Mouse (Mus musculus) spleen, postnatal 14 days (tissue): ENCODE measurements around the gene Tekt3.

Experiments used
- DNase-seq, 2 experiments: peaks; one replicate each; pipeline ENCODE4 v3.0.0; 2021 to 2022; ENCODE audit warnings: low spot score in 2 of 2

The Tekt3 gene

GRCm38 (mm10) chr11:63125832-63126456, 64.5 kb downstream of the Tekt3 start:
- no peak for DNase-seq

DNA sequence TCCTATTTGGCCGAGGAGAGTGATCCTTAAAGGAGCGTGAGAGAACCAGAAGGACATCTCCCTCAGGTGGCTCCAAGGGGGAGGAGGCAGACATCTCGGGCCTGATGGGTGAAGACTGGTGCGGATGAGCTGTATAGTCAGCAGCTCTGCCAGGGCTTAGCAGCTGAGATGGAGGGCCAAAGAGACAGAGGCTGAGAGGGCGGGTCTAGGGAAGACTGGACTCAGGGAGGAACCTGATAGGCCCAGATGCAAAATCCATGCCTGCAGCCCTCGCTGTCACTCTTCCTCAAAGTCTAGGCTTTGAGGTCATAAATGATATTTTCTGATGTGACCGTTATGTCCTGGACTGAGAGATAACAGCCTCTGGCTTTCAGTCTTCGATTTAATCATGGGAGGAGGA, 65.5 kb downstream of the Tekt3 start:
- no peak for DNase-seq

- DNase-seq, result no peak
These were observed 66.1 kb downstream of the Tekt3 start for GRCm38 (mm10) chr11:63127513-63127912.

- no peak for DNase-seq
These were observed 67.3 kb downstream of the Tekt3 start, which contains the start of gene Pmp22 for GRCm38 (mm10) chr11:63128784-63129183. Gene Pmp22 (plus strand): TSS chr11:63128982.

- DNase-seq, result no peak
These were observed 67.9 kb downstream of the Tekt3 start for GRCm38 (mm10) chr11:63129375-63129774.

GRCm38 (mm10) chr11:63129840-63130239, 68.4 kb downstream of the Tekt3 start:
- no peak for DNase-seq

DNA sequence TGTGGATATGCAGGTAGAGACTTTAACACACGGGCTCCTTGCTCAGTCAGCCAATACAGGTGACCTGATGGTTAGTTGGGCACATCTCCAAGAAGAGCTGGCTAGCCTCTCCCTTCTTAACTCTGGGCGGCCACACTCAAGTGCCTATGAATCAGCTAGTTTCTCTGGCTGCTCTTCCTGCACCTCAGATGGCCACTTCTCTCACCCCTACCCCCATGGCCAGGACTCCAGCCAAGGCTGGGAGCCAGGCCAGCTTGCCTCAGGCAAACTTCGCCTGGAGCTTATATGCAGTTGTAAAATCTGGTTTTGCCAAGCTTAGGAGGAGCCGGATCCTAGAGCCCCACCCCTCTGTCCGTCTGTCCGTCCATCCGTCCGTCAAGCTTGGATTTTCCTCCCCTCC, 69.0 kb downstream of the Tekt3 start:
- no peak for DNase-seq

GRCm38 (mm10) chr11:63131001-63131692, 69.7 kb downstream of the Tekt3 start:
- no peak for DNase-seq

GRCm38 (mm10) chr11:63131693-63132040, 70.2 kb downstream of the Tekt3 start:
- DNase-seq, result no peak

DNA sequence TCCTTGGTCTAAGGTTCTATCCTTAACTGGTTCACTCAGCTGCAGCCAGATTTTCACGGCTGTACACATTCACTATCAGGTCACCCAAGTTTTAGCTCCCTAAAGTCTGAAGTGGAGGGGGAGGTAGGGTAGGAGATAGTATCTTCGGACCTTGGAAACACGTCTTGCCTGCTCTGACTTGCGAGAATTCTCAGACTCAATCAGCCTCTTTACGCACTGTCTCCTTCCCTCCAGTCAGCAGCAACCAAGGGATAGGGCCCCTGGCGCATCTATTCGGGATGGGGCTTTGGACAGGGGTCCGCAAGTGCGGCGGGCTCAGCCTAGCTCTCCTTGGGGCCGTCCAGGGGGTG, 70.7 kb downstream of the Tekt3 start:
- no peak for DNase-seq

DNA sequence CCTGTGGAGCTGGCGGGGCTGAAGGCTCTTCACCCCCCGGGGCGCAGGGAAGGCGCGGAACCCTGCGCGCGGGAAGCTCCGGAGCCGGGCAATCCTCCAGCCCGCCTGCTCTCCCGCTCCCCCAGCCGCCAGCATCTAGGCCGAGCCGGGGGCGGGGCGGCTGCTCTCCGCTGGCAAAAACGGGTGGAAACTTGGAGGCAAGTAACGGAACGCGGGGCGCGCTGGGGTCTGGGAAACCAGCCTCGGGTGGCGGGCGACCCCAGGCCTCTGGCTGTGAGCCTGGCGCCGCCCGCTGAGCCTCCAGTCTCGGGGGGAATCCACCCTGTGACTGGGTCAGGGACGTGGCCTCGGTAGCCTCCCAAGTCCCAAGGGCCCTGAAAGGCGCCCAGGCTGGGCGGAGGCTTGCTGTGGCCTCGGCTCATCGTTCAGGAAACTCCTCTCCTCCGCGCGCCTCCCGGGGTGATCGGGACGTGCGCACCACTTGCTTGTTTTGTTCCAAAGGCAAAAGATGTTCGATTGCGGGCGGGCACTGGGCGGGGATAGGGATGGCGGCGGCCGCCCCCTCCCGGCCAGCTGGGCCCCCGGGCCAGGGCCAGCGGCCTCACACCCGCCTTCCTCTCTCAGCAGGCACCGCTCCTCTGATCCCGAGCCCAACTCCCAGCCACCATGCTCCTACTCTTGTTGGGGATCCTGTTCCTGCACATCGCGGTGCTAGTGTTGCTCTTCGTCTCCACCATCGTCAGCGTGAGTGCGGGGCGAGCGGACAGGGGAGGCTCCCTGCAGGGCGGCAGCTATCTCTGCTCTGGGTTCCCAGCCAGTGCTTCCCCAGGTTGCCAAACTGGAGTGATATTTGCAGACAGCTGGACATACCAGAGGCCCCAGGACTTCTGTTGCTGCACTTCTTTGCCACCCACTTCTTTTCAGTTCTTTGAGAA, 71.3 kb downstream of the Tekt3 start:
- no peak for DNase-seq

DNA sequence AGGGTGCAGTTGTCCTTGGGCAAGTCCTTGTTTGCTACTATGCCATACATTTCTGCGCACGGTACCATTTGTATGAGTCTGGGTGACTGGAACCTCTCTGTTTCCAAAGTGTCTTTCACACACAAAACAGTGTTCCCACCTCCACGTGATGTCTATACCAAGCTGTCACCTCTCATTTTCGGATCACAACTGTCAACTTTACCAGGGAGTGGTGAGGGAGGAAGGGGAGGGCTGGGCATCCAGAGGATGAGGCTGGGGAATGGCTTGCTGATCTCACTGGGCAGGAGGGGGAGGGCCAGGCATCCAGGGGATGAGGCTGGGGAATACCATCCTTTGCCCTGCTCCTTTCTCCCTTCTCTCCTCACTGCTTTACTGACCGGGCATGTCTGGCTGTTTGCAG, 72.6 kb downstream of the Tekt3 start:
- no peak for DNase-seq

- no peak for DNase-seq
These were observed 73.5 kb downstream of the Tekt3 start for GRCm38 (mm10) chr11:63134742-63135482.

DNA sequence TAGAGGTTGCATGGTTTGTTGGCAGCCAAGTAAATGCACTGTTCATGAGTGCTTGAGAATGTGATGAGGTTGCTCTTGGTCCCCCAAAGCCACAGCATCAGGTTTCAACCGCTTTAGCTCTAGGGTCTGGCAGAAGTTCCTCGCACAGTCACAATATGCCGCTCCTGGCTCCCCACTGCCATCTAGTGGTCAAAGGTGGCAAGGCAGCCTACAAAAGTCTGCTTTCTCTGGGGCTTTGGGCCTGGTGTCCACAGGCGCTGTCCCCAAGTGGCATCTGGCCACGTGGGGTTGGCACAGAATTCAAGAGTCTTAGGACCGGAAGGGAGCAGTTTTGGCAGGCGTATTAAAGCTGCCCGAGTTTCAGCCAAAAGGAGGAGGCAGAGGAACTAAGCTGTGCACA, 74.2 kb downstream of the Tekt3 start:
- DNase-seq, result peak; percentile 51 to 70

DNA sequence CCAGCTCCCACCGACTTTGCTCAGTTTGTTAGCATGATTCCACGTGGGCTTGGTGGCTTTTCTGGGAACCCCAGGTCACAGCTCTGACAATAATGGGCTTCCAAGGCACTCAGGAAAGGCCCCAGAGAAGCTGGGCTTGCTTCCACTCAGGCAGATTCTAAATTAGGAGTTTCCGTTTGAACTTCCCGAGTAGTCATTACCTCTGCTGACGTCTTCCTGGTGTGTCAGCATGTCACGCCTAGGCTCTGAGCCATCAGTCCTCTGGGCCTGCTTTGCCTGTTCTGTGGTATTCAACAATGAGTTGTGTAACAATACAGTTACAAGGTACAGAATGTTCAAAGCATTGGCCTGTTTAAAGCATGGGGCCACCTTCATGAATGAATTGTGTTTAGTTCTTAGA, 74.8 kb downstream of the Tekt3 start:
- no peak for DNase-seq

- DNase-seq, result no peak
These were observed 75.5 kb downstream of the Tekt3 start for GRCm38 (mm10) chr11:63136836-63137416.

GRCm38 (mm10) chr11:63138739-63139138, 77.3 kb downstream of the Tekt3 start:
- no peak for DNase-seq

DNA sequence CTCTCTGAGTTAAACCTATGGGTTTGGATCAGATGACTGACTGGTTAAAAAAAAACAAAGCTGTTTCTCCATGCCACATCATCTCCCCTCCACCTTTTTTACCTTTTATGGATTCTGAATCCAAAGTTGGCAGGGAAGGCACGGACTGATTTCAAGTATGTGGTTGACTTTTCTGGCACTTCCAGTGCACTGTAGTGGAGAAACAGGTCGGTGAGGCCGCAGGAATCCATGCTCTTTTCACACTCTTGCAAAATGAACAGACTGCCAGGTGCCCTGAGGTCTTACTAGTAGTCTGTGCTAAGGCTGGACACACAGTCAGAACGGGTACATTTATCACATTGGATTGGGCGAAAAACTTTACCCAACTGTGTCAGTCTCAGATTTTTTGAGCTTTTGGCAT, 80.9 kb downstream of the Tekt3 start:
- no peak for DNase-seq

- DNase-seq, result no peak
These were observed 81.4 kb downstream of the Tekt3 start for GRCm38 (mm10) chr11:63142816-63143215.

DNA sequence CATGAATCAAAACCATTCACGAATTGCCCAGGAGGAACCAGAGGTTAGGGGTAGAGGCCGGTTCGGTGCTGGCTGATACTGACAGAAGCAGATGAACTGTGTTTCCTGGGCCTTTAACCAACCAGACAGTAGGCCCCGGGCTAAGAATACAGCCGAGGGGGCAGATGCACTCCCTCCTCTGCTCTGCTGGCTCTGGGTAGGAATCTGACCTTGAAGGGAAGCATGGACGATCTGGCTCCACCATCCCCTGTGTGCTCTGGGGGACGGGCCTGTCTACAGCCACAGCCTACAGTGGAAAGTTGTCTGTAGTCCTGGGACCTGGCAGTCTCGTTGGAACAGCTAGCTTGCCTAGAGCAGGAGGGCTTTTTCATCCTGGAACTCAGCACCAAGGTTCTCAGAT, 82.0 kb downstream of the Tekt3 start:
- DNase-seq, result no peak
